Mouse (Mus musculus): Measurements from ENCODE around the gene Uqcr11. TPM values are rescaled to one million over a fixed set of nuclear protein-coding genes. Genes with fewer than 3 reads are reported as not detected.

The Uqcr11 gene
- total and polyA plus RNA-seq, 2 experiments from 2014 or later = 379 to 638 TPM

DNA sequence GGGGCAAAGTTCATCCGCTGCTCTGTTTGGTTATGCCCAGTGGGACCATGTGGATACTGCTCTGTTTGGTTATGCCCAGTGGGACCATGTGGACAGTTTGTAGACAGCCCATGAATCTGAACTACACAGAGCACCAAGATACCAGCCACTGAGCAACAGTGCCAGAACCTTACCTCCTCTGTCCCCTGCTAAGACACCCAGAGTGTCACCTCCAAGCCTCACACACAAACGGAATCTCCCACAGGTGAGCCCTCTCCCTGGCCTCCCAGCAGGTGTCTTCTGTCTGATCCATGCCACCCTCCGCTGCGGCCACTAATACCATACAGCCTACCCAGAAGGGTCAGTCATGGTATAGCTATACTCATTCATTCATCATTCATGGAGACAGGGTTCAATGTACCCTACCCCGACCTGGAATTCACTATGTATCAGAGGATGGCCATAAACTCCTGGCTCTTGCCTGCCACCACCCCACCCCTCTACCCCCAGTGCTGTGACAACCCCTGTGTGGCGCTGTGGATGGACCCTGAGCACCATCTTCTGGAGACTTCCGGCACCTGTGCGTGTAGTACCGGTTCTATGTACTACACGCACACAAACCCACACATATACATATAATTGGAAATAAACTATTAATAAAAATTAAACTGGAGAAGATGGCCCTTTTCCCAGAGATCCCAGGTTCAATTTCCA lies 1.0 kb downstream of the Uqcr11 start:
- Histone ChIP-seq H3K9me3 (ENCODE audit: low read length) (no peaks in the 10 kb centered on the region), H3K4me1 (ENCODE audit: insufficient read depth, low read length) (peaks cover 12% of the 10 kb centered on the region), H3K36me3 (ENCODE audit: insufficient read depth, low read length) (peaks cover 33% of the 10 kb centered on the region), H3K4me3 (ENCODE audit: low read depth, low read length) (peak overlapping the region; percentile 84), H3K27ac (ENCODE audit: low read depth, low read length) (peak overlapping the region; percentile 81), H3K4me2 (ENCODE audit: low read depth, low read length, poor library complexity, severe bottlenecking) (peak overlapping the region; percentile 94), H3K27me3 (ENCODE audit: insufficient read depth, low read length) (no peaks in the 10 kb centered on the region), H3K9ac (replicated peaks; ENCODE audit: low read length, poor library complexity, severe bottlenecking) (peak overlapping the region; percentile 90)
- DNase-seq (ENCODE audit: low spot score) = no peak
- peak; percentile 47 for TF ChIP-seq CTCF (IDR thresholded peaks at IDR 0.05)
- 56% methylated on average over 10 of the region's 10 CpGs for WGBS
- ATAC-seq (ENCODE audit: low FRiP score) = no peak

DNA sequence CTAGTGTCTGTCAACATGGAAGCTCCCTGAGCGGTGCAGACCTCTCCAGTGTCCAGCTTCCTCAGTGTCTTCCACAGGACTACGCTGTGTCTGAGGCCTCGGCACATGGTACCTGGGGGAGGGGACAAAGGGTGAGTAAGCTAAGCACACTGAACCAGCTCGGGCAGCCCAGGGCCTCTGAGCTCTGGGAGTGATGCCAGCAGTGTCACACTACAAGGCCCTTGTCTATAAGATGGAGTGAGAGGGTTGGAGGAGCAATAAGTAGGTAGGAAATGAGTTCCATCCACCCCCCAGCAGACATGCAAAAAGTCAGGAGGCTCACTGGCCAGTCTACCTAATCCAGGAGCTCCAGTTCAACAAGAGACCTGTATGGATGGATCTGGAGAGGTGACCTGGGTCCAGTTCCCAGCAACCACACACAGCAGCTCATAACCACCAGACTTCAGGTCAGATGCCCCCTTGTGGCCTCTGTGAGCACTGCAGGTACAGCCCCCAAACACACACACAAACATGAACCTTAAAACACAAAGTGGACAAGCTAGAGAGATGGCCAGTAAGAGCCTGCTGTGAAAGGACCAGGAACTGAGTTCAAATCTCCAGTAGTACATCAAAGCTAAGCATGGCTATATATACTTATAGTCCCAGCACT lies 3.5 kb downstream of the Uqcr11 start:
- H3K36me3 ChIP-seq (ENCODE audit: insufficient read depth, low read length) = peaks cover 25% of the 10 kb centered on the region
- no peak for ATAC-seq (ENCODE audit: low FRiP score)
- H3K27ac ChIP-seq (ENCODE audit: low read depth, low read length) = no peak overlapping the region
- no peak overlapping the region for H3K4me2 ChIP-seq (ENCODE audit: low read depth, low read length, poor library complexity, severe bottlenecking)
- peak; percentile 67 for TF ChIP-seq CTCF (IDR thresholded peaks at IDR 0.05)
- peaks cover 18% of the 10 kb centered on the region for H3K4me1 ChIP-seq (ENCODE audit: insufficient read depth, low read length)
- no peak overlapping the region for H3K9ac ChIP-seq (replicated peaks; ENCODE audit: low read length, poor library complexity, severe bottlenecking)
- no peaks in the 10 kb centered on the region for H3K9me3 ChIP-seq (ENCODE audit: low read length)
- WGBS = 96% methylated on average over 4 of the region's 4 CpGs
- no peak overlapping the region for H3K4me3 ChIP-seq (ENCODE audit: low read depth, low read length)
- no peaks in the 10 kb centered on the region for H3K27me3 ChIP-seq (ENCODE audit: insufficient read depth, low read length)
- DNase-seq (ENCODE audit: low spot score) = no peak

- peaks cover 21% of the 10 kb centered on the region for H3K4me1 ChIP-seq (ENCODE audit: insufficient read depth, low read length)
- peak overlapping the region; percentile 99 for H3K27ac ChIP-seq (ENCODE audit: low read depth, low read length)
- DNase-seq (ENCODE audit: low spot score) (no peak), ATAC-seq (ENCODE audit: low FRiP score) (no peak)
- no peaks in the 10 kb centered on the region for H3K27me3 ChIP-seq (ENCODE audit: insufficient read depth, low read length)
- WGBS = 82% methylated on average over 4 of the region's 4 CpGs
- H3K4me2 ChIP-seq (ENCODE audit: low read depth, low read length, poor library complexity, severe bottlenecking) = no peak overlapping the region; the same call in 1 of the 2 replicates
- peaks cover 25% of the 10 kb centered on the region for H3K36me3 ChIP-seq (ENCODE audit: insufficient read depth, low read length)
- no peak for TF ChIP-seq CTCF (IDR thresholded peaks at IDR 0.05)
- H3K9me3 ChIP-seq (ENCODE audit: low read length) = no peaks in the 10 kb centered on the region
- no peak overlapping the region for H3K4me3 ChIP-seq (ENCODE audit: low read depth, low read length)
- 0 out of 2 replicates have a peak overlapping the region, but pooled peaks have one; percentile 51 for H3K9ac ChIP-seq (replicated peaks; ENCODE audit: low read length, poor library complexity, severe bottlenecking)
Measured at GRCm38 (mm10) chr10:80400704-80401161, 5.9 kb downstream of the Uqcr11 start.

- no peak for DNase-seq (ENCODE audit: low spot score)
- 15% methylated on average over 17 of the region's 17 CpGs for WGBS
- TF ChIP-seq CTCF (IDR thresholded peaks at IDR 0.05) = no peak
Measured at GRCm38 (mm10) chr10:80399973-80400703, 6.5 kb downstream of the Uqcr11 start.

DNA sequence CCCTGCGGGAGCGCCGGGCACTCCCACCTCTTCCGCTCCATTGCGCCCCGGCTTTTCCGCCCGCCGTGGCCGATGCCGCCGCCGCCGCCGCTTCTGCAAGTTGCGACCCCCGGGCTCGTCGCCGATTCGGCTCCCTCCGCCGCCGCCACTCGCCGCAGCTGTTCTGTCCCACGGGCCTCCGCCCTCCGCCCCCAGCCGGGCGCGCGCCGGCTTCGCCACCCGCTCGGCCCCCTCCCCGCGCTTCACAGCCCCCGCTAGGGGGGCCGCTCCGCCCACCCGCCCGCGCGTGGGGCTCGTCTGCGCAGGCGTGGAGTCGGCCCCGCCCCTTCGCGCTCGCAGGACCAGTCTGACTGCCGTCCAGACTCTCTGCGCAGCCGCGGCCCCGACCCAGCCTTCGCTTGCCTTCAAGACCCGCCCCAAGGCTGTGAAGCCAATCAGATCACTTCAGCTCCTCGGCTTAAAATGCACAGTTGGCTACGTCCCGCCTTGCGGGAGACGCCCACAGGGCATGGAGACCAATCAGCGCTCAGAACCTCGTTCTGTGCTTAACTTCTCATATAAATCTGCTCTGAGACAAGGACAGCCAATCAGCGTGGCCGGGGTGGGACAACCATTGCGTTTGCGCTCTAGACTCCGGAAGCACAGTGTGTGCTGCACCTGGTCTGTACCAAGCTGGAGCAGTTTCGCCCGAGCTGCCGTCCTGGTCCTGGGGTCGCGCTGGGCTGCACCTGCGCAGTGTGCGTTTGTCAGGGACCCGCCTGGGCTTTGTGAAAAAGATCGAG lies 7.2 kb downstream of the Uqcr11 start, which contains the start of gene Mbd3:
Gene Mbd3, minus strand, starts transcription at position 360 of the 782 bp plus-strand sequence.
- no peaks in the 10 kb centered on the region for H3K27me3 ChIP-seq (ENCODE audit: insufficient read depth, low read length)
- peaks cover 37% of the 10 kb centered on the region for H3K36me3 ChIP-seq (ENCODE audit: insufficient read depth, low read length)
- ATAC-seq (ENCODE audit: low FRiP score) = peak; percentile 97
- peaks cover 18% of the 10 kb centered on the region for H3K4me1 ChIP-seq (ENCODE audit: insufficient read depth, low read length)
- peak within 1 kb of the TSS; percentile 73 for H3K4me3 ChIP-seq (ENCODE audit: low read depth, low read length)
- H3K9ac ChIP-seq (replicated peaks; ENCODE audit: low read length, poor library complexity, severe bottlenecking) = peak within 1 kb of the TSS; percentile 97
- H3K27ac ChIP-seq (ENCODE audit: low read depth, low read length) = peak within 1 kb of the TSS; percentile 99
- peak within 1 kb of the TSS; percentile 74 for H3K4me2 ChIP-seq (ENCODE audit: low read depth, low read length, poor library complexity, severe bottlenecking)
- WGBS = under 1% methylated on average over 66 of the region's 82 CpGs
- no peak for TF ChIP-seq CTCF (IDR thresholded peaks at IDR 0.05)
- no peaks in the 10 kb centered on the region for H3K9me3 ChIP-seq (ENCODE audit: low read length)
- DNase-seq (ENCODE audit: low spot score) = peak; percentile 100

More at GRCm38 (mm10) chr10:80399973-80400703, 6.5 kb downstream of the Uqcr11 start:
- ATAC-seq (ENCODE audit: low FRiP score) = no peak
- Histone ChIP-seq H3K36me3 (ENCODE audit: insufficient read depth, low read length) (peaks cover 30% of the 10 kb centered on the region), H3K27me3 (ENCODE audit: insufficient read depth, low read length) (no peaks in the 10 kb centered on the region), H3K27ac (ENCODE audit: low read depth, low read length) (peak overlapping the region; percentile 99), H3K4me3 (ENCODE audit: low read depth, low read length) (peak overlapping the region; percentile 73), H3K9me3 (ENCODE audit: low read length) (no peaks in the 10 kb centered on the region), H3K4me2 (ENCODE audit: low read depth, low read length, poor library complexity, severe bottlenecking) (peak overlapping the region; percentile 55), H3K9ac (replicated peaks; ENCODE audit: low read length, poor library complexity, severe bottlenecking) (peak overlapping the region; percentile 51; the same call in 1 of the 2 replicates), H3K4me1 (ENCODE audit: insufficient read depth, low read length) (peaks cover 18% of the 10 kb centered on the region)

Measured in midbrain, postnatal 0 days (tissue).